Mouse (Mus musculus) adrenal gland, adult 18-20 months (tissue): ENCODE data around the gene Ramac. TPM values are rescaled to one million over a fixed set of nuclear protein-coding genes. Genes with fewer than 3 reads are reported as not detected.

Experiments
- DNase-seq, 2 experiments: peaks; one replicate each; pipeline ENCODE4 v3.0.0; 2021 to 2022; ENCODE audit warnings: low spot score in 2 of 2
- long read RNA-seq, 2 experiments: library from polyadenylated mRNA; stranded (forward); transcript quantifications; one replicate each; pipeline ENCODE4 v2.0.0; 2021
- total RNA-seq, 2 experiments: library from RNA; stranded (reverse); gene quantifications; 1 replicate in 1 of 2; 2 replicates in 1 of 2; pipeline ENCODE4 v1.2.3; 2021

The Ramac gene
- 10 to 100 TPM; 34.7 to 44.7 TPM for total RNA-seq
- long read RNA-seq, experiment 1, transcript Ramac-201 (3 exons, 1,452 nt), result major isoform, 24 of 25 reads
- long read RNA-seq, experiment 1, partial matches to known transcripts, result 0 of 25 reads
- long read RNA-seq, experiment 1, other reads (novel, unspliced or antisense), result 1 of 25 reads
- long read RNA-seq, experiment 2, transcript Ramac-201 (3 exons, 1,452 nt), result major isoform, 120 of 124 reads
- long read RNA-seq, experiment 2, partial matches to known transcripts, result 1 of 124 reads
- long read RNA-seq, experiment 2, other reads (novel, unspliced or antisense), result 3 of 124 reads

DNA sequence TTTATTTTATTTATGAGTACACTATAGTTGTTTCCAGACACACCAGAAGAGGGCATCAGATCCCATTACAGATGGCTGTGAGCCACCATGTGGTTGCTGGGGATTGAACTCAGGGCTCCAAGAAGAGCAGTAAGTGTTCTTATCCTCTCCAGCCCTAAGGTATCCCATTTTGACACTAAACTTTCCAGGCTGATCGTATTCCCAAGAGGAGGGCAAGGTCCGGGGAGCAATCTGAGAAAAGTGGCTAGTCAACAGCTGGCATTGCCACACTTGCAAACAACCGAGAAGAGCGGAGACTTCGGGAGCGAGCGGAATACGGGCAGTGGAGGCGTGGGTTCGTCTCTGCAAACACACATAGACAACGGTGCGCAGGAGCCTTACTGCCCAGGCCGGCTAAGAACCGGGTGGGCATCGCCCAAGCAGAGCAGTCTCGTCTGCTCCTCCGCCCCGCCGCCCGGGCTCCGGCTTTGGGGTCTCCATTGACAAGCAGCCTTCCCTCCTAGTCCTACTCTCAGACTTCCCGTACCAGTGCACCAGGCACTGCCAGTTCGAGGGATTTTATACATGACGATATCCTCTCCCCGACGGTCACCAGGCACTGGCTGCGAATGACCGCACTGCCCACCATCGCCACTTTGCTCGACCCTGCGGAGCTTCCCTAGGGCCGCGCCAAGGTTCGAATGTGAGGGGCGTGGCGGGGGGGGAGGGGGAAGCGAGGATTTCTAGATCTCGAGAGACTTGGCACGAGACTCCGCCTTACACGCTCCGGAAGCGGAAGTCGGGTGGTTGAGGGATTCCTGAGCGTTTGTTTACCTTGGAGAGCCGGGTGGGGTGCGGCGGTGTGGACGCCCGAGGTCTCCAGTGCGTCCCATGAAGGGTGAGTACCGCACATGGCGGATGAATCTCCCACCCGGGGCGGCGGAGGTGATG, at the start of gene Ramac:
TSS of gene Ramac (plus strand) at position 746 of the 930 bp plus-strand sequence.
- peak; percentile 79 to 81 for DNase-seq

DNA sequence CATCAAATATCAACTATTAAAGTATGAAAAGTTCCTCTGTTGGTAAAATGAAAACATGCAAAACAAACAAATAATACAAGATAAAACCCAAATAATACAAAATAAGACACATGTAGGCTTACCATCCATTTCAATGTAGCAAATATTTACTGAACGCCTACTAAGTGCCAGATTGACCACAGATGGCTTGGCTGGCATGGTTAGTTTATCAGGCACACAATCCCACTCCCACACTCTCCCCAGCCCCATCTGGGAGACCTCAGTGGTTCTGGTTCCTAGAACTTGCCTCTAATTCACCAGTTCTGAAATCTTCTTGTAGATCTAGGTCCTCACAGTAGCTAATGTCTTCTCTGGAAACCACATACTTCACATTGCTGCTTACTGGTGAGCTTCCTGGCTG, 44.1 kb upstream of the Ramac start:
- DNase-seq, result no peak

DNA sequence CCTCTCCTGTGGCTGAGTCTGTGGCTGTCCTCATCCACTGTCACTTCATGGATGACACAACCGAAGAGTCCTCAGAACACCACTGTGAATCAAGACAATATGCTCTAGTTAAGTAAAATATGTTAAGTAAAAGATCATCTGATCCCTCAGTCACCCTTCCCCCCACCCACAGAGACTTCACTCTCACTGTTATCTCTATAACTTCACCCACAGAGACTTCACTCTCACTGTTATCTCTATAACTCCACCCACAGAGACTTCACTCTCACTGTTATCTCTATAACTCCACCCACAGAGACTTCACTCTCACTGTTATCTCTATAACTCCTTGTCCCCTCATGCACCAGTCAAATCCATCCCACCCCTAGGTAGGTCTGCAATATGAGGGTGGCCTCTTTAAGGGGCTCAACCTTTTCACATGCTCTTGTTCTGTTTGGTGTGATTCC, 43.5 kb upstream of the Ramac start:
- no peak for DNase-seq

DNA sequence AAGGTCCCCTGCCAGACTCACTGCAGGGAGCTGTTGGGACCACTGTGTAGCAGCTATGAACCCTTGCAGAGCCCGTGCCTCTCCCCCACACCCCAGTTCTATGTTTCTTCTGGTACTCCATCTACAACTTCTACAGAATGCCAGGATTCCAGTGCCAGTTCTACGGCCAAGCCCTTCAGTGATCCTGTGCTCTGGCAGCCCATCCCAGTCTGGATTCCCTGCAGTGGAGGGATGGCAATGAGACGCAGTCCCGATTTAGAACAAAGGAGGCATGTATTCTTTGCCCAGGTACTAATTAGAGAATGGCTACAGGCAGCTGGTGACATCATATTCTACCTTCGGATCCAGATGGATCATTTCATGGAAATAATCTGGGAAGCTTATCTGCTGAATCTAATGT, 41.5 kb upstream of the Ramac start:
- DNase-seq, result no peak

DNA sequence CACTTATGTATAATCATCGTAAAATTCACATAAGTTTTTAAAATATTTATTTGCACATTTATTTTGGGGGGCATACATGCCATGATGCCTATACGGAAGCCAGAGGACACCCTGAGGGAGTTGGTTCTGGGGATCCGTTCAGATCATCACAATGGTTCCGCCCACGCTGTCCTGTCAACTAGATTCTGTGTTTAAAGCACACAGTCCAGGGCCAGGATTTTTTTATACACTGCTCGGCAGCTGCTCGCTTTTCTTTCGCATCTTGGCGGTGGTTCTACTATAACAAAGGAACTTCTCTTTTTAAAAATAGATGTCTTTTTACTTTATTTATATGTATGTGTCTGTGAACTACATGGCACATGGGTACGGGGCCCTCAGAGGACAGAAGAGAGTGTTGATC, 38.9 kb upstream of the Ramac start:
- no peak for DNase-seq

DNA sequence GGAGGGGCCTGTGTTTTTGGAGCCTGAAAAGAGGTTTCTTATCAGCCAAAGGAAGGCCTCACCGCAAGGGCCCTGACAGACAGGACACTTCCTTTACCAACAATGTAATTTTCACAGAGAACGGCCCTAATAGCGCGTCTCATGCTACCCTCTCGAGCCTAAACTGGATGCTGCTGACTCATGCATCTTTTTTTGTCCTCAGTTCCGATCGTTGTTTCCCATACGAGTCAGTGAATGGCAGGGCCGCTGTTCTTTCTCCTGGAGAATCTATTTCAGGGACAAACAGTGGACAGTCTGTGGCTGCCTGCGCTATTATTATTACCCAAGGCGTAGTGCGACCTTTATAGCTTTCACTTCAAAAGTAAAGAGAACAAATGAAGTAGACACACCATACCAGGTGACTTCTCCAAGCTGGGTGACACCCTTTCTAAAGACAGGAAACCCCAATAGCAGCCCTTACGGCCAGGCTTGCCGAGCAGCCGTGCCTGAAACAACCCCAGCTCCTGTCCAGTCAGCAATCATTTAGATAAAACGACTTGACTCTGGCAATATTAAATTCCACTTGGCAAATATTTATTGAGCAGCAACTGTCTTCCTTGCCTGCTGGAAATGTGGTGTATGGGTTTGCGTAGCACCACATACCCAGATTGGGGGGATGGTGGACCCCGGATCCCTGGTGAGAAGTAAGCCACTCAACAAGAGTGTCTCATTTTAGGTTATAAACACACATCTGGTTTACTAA, 36.6 kb upstream of the Ramac start:
- no peak for DNase-seq

DNA sequence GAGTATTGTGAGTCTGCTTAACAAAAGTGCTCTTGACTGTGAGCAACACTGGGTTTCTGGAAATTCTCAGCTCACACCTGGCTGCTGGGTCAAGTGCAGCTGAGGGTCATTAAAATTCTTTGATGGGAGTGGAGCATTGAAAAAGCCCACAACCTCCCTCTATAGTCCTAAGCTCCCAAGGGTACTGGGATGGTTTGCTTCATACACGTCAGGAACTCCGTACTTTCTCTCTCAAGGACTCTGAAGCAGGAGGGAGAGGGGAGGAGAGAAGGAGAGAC, 36.1 kb upstream of the Ramac start:
- no peak for DNase-seq

DNA sequence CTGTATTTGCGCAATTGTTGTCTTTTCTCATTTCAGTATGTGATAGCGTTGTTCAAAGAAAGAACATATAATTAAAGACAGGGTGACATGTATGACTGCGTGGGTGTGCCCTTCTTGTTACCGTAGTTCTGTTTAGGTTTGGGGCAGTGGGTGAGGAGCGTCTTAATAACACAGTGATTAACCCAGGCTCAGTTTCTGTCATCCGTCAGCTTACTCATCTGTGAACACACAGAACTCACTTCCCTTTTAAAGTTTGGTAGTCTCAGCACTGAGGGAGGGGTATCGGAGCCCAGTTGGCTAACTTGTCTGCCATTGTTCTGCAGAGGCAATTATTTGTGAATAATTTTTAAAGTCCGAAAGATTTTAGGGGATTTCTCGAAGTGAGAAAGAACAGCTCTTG, 35.0 kb upstream of the Ramac start:
- DNase-seq, result no peak

DNA sequence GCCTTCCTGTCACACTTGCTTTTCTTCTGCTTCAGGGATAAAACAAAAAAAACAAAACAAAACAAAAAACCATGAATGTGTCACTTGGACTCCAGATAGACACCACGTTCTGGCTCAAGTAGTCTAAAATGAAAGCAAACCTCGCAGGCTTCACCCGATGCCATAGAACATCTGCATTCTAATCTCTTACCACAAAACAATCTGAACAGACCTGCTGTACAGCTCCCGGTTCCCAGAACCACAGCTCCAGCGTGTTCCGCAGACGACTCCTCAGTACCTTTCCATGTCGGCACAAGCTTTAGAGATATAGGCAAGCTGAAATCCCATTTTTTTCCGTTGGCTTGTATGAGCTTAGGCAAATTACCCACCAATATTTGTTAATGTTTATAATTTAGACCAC, 32.9 kb upstream of the Ramac start:
- DNase-seq, result no peak

DNA sequence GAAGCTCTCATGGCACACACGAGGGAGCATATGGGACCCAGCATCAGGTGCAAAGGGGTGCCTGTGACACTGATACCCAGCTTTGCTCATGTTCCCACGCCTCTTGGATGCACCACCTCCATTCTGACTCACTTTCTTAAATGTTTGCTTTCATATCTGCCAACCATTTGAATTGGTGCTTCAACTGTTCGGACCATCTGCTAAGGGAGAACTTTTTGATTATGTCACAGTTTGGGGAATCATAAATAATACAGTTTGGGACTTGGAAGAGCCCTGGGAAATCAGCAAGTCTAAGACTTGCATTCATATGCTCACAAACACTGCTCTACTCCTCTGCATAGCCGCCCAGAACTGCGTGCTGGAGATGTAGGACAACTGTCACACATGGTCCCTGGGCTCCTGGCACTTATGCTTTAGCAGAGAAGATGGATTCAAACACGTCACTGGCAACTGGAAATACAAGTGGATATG, 31.5 kb upstream of the Ramac start:
- no peak for DNase-seq

DNA sequence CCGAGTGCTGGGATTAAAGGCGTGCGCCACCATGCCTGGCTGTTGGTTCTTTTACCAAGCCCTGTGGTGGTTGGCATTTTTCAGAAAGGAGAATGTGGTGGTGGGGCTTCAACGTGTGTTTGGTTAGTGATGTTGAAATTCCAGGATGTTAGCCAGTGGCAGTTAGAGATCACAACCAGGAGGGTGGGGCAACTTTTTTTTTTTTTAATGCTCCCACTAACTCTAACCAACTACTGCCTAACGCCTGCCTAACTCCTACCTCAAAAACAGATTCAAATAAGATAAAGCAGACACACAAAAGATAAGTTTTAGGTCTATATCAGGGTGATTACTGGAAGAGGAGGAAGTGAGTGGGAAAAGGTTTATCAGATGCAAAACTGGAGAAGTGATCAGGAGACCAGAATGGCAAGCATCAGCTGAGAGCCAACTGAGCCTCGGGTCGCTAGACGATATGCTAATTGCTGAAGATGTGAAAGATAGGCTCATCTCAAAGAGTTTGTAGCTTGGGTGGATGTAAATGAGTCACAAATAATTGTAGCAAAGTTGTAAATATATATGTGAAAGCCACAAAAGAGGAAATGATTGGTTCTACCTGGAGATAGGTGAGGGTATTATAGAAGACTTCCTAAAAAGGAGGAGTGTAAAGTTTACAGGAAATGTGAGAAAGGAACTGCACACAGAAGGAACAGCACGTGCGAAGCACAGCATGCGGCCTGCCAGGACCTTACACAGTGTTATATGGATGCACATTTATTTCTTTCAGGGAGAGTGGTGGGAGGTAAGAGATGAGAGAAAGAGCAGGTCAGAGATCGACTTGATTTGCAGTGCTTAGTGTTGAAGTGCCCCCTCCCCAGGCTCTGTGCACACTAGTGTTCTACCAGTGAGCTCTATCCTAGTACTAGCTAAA, 30.3 kb upstream of the Ramac start:
- DNase-seq, result no peak

DNA sequence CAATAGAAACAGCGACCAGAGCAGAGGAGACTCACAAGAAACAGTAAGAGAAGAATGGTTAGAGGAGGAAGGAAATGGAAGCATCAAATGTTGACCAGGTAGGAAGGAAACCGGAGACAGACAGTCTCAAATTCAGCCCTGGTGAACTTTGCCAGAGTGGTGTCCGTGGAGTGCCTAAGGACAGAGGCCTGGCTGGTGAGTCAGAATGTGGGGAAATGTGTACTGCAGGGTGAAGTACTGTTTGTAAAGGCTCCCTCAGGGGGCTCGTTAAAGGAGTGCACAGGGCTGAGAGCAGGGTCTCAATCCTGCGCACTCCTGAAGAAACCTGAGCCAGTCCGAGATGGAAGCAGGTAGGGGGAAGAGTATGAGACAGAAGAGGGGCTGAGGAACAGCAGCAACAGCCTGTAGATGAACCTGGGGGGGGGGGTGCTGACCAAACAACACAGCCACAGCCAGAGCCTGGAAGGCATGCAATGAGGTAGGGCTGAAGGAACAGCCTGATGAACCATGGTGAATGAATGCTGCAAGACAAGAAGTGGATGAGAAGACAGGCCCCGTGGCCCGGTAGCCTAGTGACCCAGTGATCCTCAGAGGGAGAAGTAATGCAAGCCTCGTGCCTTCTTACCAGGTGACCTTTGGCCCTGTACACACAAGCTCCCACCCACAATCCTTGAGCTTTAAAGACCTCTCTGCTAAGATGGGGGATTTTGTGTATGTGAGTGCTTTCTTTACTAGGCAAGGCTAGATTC, 27.3 kb upstream of the Ramac start:
- DNase-seq, result no peak

DNA sequence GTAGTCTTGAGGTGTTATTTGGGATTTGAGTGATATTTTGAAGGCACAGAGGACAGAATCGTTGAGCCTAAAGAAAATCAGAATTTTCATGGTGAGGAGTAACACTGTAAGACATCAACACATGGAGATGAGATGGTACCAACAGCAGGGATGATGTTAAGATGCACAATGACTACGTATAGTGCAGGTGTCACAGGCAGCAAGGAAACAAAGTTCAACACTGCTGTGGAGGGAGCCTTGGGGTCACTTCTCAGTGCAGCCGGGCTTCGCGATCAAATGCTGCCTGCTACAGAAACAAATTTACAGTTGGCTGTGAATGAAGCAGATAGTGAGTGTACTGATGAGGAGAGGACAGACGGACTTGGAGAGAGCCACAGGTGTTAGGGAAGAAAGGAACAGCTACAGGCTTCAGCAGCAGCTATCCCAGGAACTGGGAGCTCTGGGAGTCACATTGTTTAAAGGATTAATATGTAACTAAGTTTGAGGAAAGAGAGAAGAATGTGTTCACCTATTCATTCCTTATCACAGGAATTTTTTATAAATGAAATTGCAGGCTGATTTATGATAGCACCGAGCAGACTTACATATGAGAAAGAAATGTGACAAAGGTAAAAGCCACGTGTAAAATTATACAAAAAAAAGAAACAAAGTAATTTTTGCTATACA, 23.9 kb upstream of the Ramac start:
- DNase-seq, result no peak

DNA sequence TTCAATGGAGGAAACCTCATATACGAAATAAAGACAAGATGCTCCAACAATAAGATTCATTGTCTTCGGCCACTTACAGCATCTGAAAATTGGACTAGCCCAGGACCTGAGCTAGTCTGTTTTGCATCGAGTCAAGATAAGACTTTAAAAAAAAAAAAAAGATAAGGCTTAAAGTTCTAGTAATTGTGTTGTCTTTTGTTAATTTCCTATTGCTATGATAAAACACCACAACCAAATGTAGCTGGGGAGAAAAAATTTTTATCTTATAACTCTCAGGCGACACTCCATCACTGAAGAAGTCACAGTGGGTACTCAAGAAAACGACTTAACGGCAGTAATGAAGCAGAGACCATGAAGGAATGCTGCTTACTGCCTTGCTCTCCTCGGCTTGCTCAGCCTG, 22.7 kb upstream of the Ramac start:
- no peak for DNase-seq

DNA sequence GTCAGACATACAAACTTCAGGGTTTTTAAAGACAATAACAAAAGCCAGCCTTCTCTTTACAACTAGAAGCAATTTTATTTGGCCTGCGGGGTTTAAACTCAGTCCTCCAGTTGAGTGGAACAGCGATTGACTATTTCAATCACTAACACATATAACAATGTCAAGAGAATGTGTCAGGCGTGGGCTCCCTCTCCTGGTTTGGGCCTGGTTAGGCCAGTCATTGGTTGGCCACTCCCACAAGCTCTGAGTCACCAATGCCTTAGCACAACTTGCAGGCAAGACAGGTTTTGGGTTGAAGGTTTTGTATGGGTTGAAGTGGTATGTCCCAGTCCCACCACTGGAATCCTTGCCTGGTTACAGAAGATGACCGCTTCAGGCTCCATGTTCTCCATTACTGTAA, 18.6 kb upstream of the Ramac start:
- peak; percentile 19 to 25 for DNase-seq

DNA sequence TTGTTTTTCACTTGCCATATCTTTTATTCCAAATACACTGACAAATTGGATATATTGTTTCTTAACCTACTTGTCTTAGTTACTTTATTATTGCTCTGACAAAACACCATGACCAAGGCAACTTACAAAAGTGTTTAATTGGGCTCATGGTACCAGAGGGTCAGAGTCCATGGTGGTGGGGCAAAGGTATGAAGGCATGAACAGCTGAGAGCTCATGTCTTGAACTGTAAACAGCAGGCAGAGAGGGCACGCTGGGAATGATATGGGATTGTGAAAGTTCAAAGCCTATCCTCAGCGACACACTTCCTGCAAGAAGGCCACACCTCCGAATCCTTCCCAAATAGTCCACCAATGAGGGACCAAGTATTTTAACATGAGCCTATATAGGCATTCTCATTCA, 14.8 kb upstream of the Ramac start:
- DNase-seq, result no peak

DNA sequence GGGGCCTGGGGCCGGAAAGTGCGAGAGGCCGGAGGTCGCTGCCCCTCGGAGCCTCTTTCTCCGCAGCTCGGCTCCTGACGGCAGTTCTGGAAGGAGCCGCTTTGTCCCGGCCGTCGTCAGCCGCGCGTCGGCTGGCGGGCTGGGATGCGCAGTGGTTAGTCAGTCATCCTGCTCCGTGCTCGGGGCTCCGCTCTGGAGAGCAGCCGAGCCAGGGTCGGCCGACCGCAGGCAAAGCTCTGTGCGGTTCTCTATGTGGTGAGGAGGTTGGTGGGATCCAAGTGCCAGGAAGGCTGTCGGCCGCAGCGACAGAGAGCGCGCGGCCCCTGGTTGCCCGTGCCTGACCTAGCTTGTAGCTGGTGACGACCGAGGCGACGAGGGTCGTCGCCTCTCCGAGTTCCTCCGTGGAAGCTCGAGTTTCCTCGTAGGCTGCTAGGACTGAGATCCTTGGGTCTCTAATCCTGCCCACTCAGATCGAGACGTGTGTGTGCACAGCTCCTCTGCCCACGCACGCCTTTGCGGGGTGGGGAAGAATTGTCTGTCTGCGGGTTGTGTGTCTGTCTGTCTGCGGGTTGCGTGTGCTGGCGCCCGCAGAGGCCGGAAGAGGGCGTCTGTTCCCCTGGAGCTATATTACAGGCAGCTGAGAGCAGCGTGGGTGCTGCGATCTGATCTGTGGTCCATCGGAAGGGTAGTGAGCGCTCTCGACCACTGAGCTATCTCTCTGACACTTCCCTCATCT, 553 bp downstream of the Ramac start:
- peak in 1 of 2 experiments; percentile 38 for DNase-seq

DNA sequence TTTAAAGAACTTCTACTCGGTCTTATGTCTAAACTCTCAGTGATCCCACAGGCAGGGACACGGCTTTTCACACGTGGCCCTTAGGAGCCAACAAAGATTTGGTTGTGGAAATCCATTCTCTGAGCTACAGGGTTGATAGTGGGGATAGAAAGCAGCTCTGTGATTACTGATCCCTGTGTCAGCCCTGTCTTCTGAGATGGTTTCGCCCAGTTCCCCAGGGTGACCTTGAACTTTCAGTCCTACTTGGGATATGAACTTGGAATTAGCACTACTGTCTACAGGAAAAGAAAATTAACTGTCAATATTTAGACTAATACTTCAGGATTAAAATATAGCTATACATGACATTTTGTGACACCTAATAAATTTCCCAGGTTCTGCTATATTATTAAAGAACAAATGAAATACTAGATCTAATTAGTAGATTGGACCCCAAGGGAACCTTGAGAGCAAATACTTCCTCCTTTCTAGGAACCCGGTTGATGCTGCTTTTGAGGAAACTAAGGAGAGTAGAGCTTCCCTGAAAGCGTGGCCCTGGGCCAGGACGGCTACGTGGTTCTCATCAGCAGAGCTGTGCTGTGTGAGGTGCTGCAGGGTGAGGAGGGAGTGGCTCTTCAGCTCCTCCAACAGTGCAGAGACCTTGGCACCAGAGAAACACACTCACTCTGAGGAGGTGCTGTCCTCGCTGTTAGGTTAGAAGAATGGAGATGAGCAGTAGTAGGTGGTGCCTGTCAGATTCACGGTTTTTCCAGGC, 10.2 kb downstream of the Ramac start:
- DNase-seq, result no peak
